Mouse (Mus musculus) C2C12 (cell line): ENCODE data around the gene Srsf6.

Source experiments
- CTCF ChIP-seq: IDR thresholded peaks from one replicate; pipeline ENCODE4 v1.5.1; 2011; ENCODE audit not compliant: control insufficient read depth, insufficient read depth, insufficient read length
- MAX ChIP-seq: IDR thresholded peaks from one replicate; pipeline ENCODE4 v1.6.1; 2011; ENCODE audit warnings: mild to moderate bottlenecking, control low read depth
- MYOD1 ChIP-seq: IDR thresholded peaks from one replicate; pipeline ENCODE4 v1.6.1; 2011; ENCODE audit warnings: low read depth; ENCODE audit not compliant: control insufficient read depth, insufficient read length
- MYOG ChIP-seq: IDR thresholded peaks from one replicate; pipeline ENCODE4 v1.6.1; 2011; ENCODE audit not compliant: control insufficient read depth, insufficient read length; ENCODE audit errors: extremely low read depth
- USF1 ChIP-seq: IDR thresholded peaks from one replicate; pipeline ENCODE4 v1.6.1; 2011; ENCODE audit warnings: low read depth, mild to moderate bottlenecking, control low read depth, moderate library complexity

DNA sequence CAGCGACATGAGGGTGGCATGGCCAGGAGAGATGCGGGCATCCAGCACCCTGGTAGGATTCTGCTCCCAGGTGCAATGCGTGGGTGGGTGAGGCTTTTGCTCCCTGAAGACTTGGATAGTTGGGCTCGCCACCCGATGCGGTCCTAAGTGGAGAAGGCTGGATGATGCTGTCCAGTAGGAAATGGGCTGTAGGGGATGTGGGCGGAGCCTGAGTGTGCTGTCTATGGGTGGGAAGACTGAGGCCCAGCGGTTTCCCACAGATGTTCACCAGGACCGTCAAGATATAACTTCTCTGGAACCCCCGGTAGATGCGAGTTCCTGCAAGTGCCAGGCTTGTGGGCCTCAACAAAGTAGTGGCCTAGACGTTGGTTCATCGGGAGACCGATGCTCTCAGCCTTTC is 16.9 kb downstream of the Srsf6 start:
- TF ChIP-seq CTCF (no peak), MYOD1 (no peak), MYOG (no peak), MAX (no peak), USF1 (no peak)
